10 mouse cellular contexts compared by ENCODE assay signal in the genomic region with DNA sequence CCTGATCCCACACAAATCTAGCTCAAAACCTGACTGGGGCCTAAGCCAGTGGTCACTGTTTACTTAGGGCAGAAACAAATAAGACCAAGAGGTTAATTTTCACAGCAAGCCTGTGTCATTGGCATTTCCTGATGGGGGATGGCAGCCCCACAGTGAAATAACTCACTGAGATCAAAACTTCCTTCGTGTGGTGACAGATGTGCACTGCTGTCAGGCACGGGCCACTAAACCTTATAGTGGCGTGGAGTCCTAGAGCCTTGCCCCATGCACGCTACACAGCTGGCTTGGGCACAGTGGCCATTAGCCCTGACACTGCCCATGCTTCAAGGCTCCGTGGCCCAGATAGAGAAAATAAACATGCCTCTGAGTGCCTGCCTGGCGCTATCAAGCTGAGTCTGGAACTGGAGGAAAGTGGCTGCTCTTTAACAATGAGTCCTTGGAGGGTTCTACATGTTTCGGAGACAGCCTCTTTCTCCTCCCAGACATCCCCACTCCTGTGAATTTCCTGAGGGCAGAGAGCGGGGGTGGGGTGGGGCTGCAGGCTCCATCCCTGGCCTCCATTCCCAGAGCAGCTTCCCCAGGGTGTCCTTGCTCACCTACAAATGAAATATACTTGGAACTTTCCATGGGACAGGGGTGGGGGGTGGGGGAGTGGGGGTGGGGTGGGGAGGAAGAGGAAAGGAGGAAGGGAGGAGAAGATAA. TPM values are rescaled to one million over a fixed set of nuclear protein-coding genes. Genes with fewer than 3 reads are reported as not detected.
DNase-seq lines count a peak whose midpoint lies in the region; ATAC-seq and TF ChIP-seq lines count a peak whose summit lies in the region.
"Had no signal": no experiment of that assay in that cellular context is flagged by ENCODE, and none has a peak within 500 bp of the region (broad histone marks: within the 10 kb centered on the region; RNA-seq: fewer than 3 reads in every experiment).

No protein-coding gene starts in this region.

- 50% methylated on average over 8 of the region's 8 CpGs for WGBS in heart, postnatal 0 days

- no peak for TF ChIP-seq CTCF in heart, postnatal 0 days (IDR thresholded peaks at IDR 0.05; ENCODE audit: low read depth)

- no peaks in the 10 kb centered on the region for H3K9me3 ChIP-seq in heart, postnatal 0 days (replicated peaks; ENCODE audit: control insufficient read depth, low read length)

- no peak overlapping the region for H3K9ac ChIP-seq in heart, postnatal 0 days (replicated peaks; ENCODE audit: low read depth, low read length)

- peaks cover 7% of the 10 kb centered on the region; the same call in 1 of the 2 replicates for H3K4me1 ChIP-seq in heart, postnatal 0 days (ENCODE audit: control insufficient read depth, insufficient read depth)

- no peak overlapping the region for H3K27ac ChIP-seq in heart, postnatal 0 days (ENCODE audit: low read depth)
- H3K27ac ChIP-seq: macrophage had no signal

- H3K27me3 ChIP-seq in heart, postnatal 0 days (ENCODE audit: control insufficient read depth, insufficient read depth, low read length) = no peaks in the 10 kb centered on the region

- H3K4me3 ChIP-seq in heart, postnatal 0 days (ENCODE audit: low read depth, low read length) = no peak overlapping the region

- no peak for TF ChIP-seq EP300 in heart, postnatal 0 days (IDR thresholded peaks at IDR 0.05; ENCODE audit: low read depth)

- intact Hi-C loops in heart, postnatal 36 days (cut with DNase I) = no loop called here

- H3K4me2 ChIP-seq in heart, postnatal 0 days (ENCODE audit: low read depth, low read length) = no peak overlapping the region

- 0 out of 2 replicates have a peak, but pooled peaks have one; percentile 39 for ATAC-seq in heart, postnatal 0 days (ENCODE audit: insufficient read depth, low read depth)

- DNase-seq in adrenal gland, adult 2 months = peak; percentile 30
- no peak for DNase-seq in adrenal gland, postnatal 10 days
- DNase-seq in heart, postnatal 0 days (ENCODE audit: low spot score) = no peak
- no peak for DNase-seq in heart, postnatal 36 days
- peak; percentile 21 for DNase-seq in retina, postnatal 1 day
- DNase-seq in retina, embryonic 14.5 days (ENCODE audit: low spot score) = no peak
- no peak for DNase-seq in left cerebral cortex, adult 9 months (ENCODE audit: low spot score in 2 of 2)
- DNase-seq in urinary bladder, postnatal 36 days (ENCODE audit: low spot score in 2 of 2) = no peak
- DNase-seq: thymus, postnatal 25 days had no signal

- no peaks in the 10 kb centered on the region for H3K36me3 ChIP-seq in heart, postnatal 0 days (replicated peaks; ENCODE audit: control insufficient read depth, insufficient read depth, low read length)

RNA-seq across cellular contexts. Expression of a gene that starts 52.9 kb away (rescaled TPM):
- total RNA-seq in adrenal gland, adult 2 months (2021) = 100 to 1,000 TPM; 112 to 116 TPM
- polyA plus RNA-seq in adrenal gland, adult 2 months (2012; rRNA removed) = 31.4 and 36.7 TPM in 2 replicates
- total RNA-seq in adrenal gland, postnatal 10 days (2021) = 10 to 100 TPM; 71.6 to 86.0 TPM
- 35.9 and 43.7 TPM in 2 replicates for total RNA-seq in heart, postnatal 0 days (2014; rRNA removed; ENCODE audit: low replicate concordance)
- 85.8 TPM in 2 replicates for polyA plus RNA-seq in heart, postnatal 0 days (2015; fragmentation: Nextera tagmentation; extraction: Ambion mirVana)
- 10 to 100 TPM; 51.5 to 54.2 TPM for total RNA-seq in heart, postnatal 36 days (2021)

Comparison
In these comparisons a context has a peak if more than half of its experiments do, and no peak if none do; other contexts are left out.
1. DNase-seq: peak in adrenal gland, adult 2 months (single experiment) and retina, postnatal 1 day (single experiment); none in adrenal gland, postnatal 10 days (single experiment), heart, postnatal 0 days (single experiment), heart, postnatal 36 days (0 of 2), retina, embryonic 14.5 days (single experiment), left cerebral cortex, adult 9 months (0 of 2) and urinary bladder, postnatal 36 days (0 of 2).